Mouse (Mus musculus): ENCODE results near the gene Faim2.

Gene Faim2

DNA sequence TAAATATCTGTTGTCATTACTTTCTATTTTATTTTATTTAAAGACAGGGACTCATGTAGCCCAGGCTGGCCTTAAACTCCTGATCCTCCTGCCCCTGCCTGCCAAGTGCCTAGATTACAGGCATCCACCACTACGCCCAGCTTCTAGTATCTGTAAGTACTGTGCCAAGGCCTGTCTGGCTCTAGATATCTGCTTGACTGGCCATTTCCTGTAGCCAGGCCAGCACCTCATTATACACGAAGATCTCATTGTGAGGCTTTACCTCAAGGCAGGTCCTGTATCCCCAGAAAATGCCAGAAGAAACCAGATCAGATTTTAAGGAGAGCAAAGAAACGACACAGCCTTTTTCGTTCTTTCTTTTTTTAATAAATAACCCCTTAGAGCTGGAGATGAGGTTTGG is 58.2 kb downstream of the Faim2 start:
- DNase-seq (ENCODE audit: low read depth in 2 of 2, low spot score in 2 of 2) = no peak

DNA sequence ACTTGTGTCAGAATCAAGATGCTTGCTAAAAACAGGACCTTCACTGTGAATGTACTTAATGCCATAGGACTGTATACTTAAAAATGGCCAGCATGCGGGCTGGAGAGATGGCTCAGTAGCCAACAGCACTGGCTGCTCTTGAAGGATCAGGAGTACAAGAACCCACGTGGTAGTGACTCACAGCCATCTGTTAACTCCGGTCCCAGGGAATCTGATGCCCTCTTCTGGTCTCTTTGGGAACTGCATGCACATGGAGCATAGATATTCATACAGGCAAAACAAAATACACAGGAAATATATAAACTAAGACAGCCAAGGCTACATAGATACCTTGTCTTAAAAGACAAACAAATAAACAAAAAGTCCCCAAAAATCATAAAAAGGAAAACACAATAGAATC is 58.9 kb downstream of the Faim2 start:
- peak; percentile 75 to 82 for DNase-seq (ENCODE audit: low read depth in 2 of 2, low spot score in 2 of 2)

DNA sequence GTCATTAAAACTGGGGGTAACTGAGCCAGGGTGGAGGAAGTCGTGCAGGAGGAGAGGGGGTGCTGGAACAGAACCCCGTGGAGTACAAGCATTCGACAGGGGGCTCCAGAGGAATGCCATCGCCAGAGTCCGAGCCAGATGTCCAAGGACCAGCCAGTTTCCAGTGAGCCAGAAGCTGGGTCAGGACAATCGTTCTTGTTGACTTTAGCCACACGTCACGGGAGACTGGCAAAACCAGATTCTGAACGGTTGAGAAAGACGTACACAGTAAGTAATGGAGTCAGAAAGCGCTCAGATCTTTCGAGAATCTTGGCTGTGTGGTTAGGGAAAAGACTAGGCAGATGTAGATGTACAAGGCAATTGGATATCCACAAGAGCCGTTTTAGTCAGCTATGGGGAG is 64.8 kb downstream of the Faim2 start:
- no peak for DNase-seq (ENCODE audit: low read depth in 2 of 2, low spot score in 2 of 2)

DNA sequence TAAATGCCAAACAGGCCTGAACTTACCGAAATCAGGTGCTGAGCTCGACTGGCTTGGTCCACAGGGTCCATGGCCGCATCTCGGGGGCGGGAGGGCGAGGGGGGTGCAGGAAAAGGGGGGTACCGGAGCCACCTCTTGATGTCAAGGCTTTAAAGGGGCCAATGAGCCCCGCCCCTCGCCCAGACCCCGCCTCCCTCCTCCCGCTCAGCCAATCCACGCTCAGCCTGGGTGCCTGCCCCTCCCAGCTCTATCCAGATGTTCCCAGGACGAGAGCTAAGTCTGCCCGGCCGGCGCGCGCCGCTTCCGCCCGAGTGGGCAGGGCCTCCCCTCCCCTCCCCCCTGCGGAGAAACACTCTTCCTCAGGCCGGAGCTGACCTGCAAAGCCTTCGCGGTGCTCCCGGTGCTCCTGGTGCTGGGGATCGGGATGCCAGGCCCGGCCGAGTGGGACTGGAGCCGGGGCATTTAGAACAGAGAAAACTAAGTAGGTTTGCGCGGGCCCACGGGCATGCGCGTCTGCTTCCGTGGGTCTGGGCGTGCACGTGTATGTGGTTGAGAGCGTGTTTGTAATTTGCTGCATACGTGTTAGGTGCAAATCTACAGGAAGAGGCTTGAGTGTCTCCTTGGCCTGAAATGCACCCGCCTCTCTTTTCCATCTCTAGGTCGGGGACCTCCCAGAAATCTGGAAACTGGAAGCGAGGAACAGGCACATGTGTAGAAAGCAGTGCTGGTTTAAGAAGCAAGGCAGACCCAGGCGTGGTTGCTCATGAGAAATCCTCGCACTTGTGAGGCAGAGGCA is 70.2 kb downstream of the Faim2 start, which contains the start of gene Nckap5l:
Gene Nckap5l, minus strand, starts transcription at position 143 of the 796 bp plus-strand sequence.
- DNase-seq (ENCODE audit: low read depth in 2 of 2, low spot score in 2 of 2) = peak; percentile 86 to 93

DNA sequence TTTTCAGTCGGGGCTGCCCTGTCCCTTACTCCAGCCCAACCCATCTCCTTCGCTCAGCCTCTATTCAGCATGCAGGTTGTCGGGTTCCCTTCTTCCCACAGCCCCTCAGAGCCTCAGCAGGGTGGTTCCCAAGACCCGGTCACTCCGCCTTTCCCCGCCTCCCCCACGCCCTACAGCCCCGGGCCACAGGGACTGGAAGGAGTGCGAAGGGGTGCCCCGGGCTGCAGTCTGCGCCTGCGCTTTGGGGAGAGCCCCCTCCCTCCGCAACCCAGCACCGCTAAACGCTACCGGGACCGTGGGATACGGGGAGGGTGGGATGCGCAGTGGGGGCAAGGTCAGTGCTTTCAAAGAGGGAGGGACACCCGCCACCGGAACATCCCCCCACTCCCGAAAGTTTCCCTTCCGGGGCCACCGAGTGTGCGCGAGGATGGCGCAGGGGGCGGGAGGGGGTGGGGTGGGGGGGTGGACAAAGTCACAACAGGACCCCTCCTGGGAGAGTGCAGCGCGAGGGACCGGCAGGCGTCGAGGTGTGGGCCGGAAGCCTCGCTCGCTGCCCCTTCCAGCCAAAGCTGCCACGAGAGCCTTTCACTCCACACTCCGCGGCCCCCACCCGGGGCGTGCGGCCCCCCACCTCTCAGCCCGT is 70.9 kb downstream of the Faim2 start:
- peak in 1 of 2 experiments; percentile 23 for DNase-seq (ENCODE audit: low read depth in 2 of 2, low spot score in 2 of 2)

DNA sequence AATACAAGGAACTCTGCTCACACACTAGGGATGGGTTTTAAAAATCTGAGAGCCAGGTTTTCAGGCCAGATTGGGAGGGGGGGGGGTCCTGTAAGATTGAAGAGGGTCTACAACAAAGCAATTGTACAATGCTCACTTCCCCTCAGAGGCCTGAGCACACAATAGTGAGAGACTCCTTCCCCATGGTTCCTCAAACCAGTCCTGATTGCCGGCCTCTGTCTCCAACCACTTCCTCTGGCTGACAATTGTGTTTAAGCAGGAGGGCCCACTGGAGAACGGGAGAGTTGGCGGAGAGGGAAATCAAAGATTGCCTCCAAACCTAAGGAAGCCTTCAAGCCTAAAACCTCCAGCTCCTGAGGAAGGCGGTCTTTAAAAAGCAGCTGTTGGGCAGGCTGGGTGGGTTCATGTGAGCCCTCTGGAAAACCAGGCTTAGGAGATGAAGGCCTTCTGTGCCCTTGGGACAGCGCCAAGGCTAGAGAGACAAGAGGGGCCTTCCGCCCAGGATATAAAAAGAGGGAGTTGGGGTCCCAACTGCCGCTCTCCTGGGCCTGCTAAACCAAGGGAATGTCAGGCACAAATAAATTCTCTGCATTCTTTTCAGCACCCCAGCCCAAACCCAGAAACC is 71.5 kb downstream of the Faim2 start:
- DNase-seq (ENCODE audit: low read depth in 2 of 2, low spot score in 2 of 2) = no peak

DNA sequence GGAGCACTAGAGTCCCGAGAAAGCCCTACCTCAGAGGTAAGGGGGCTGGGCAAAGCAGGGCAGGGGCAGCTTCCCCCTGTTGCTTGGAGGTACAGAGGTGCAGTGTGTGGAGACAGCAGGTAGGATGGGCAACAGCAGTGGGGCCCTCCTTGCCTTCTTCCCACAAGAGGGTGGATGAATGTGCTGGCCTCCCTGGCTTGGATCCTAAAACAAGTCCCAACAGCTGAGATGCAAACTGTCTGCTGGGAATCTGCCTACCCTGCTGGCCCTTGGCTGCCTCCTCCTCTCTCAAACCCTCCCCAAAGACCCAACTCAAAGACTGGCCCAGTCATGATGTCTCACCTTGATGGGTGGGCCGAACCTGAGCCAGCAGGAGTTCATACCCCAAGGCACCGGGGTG is 72.5 kb downstream of the Faim2 start:
- no peak for DNase-seq (ENCODE audit: low read depth in 2 of 2, low spot score in 2 of 2)

DNA sequence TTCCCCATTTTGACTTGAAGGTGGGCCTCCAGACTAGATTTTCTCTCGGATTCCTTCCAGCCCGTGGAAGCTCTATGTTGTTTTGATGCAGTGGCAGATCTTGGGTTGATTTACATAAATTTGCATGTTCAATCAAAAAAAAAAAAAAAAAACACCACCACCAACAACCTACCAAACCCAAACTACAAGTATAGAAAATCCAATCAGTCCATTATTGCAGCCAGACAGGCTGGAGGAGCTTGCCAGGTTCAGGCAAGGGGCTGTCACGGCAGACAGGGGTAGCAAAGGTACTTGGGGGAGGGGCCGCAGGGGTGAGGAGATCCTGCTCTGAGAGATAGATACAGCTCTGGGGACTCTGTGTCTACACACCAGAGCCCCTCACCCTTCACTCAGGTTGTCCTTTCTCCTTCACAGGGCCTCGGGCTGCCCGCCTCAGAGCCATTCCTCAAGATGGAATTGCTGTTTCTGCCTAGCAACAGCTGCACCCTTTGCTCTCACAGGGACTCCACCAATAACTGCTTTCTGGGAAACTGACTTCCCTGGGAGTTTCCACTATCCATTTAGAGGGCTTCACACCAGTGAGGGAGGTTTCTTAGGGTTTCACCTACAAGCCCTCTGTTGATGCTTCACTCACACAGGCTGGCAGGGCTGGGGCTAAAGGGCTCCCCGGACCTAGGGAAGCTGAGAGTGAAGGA is 73.2 kb downstream of the Faim2 start:
- DNase-seq (ENCODE audit: low read depth in 2 of 2, low spot score in 2 of 2) = no peak

DNA sequence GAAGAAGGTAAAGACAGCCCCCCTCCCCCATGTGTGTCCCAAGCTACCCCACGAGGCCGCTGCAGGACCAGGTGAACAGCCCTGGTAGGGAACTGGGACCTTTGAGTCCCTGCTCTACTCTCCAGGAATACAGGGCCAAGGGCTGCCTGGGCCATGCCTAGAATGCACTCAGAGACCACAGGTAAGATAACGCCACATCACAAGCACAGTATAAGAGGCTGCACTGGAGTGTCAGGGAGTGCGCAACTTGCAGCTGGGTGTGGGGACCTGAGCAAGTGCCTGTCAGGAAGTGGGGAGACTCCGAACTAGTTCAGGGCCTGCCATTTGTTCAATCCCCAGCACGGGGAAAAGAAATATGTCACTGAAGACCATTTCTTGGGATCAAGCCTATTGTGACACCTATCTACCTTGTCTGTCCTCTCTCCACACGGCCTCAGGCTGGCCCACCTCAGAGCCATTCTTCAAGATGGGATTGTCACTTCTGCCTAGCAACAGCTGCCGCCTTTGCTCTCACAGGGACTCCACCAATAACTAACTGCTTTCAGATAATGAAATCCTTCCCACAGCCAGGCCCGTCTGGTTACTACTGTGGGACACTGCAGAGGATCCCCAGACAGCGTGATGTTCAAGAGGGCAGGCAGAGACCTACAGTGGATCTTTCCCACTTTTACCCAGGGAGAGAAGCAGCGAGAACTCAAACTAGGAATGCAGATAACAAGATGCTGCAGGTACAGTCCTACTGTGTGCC is 74.6 kb downstream of the Faim2 start:
- no peak for DNase-seq (ENCODE audit: low read depth in 2 of 2, low spot score in 2 of 2)

DNA sequence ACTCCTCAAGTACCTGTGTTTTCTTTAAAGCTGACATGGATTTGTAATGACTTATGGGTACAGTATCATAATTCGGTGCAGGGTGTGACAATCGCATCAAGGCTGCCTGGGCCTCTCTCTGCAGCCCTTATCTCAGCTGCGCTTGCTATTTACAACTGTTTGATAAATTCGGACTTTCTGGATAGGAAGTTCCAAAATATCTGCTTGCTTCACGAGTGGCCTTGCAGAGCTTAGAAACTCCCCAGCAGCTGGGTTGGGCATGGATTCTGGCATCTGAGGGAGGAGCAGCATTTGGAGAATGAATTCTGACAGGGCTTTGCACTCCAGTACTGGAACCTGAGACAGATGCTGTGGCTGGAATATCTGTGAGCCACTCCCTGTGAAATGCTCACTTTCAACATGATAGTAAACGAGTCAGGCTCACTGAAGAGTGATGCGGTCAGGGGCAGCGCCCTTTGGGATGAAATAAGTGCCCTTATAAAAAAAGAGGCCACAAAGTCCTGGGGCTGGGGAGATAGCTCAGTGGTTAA is 78.1 kb downstream of the Faim2 start:
- DNase-seq (ENCODE audit: low read depth in 2 of 2, low spot score in 2 of 2) = no peak

DNA sequence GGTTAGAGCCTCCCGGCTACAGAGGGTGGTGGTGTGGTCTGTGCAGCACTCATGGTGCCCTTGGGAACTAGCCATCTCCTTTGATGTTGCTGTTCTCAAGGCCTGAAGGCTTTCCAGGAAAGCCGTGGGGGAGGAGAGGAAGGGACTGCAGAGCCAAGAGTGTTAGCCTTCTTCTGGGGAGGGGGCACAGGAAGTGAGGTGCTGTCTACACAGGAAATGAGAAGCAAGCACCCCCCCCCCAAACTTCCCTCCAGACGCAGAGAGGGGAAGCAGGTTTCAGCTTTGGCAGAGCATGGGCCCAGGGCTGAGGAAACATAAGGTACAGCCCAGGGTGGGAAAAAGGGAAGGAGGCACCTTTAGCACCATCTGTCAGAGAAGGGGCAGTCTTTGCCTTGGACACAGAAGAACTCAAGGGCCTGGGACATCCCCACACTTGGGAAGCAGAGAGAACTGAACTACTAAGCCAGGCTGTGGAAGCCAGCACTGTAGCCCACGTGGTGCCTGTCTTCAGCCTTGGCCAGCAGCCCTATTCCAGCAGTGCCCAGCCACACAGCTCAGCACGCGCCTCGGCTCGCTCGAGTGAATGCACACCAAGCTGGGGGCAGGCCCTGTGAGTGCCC is 78.7 kb downstream of the Faim2 start:
- DNase-seq (ENCODE audit: low read depth in 2 of 2, low spot score in 2 of 2) = no peak

Measured in CD8-positive naive resting alpha-beta T cell, adult 2 months (primary cell).